Mouse (Mus musculus): ENCODE measurements around the gene Gm11492. TPM values are rescaled to one million over a fixed set of nuclear protein-coding genes. Genes with fewer than 3 reads are reported as not detected.
A peak's percentile ranks its signal among the peaks of the same experiment; 100 is the strongest.

Gm11492 gene
- polyA plus RNA-seq (2012; rRNA removed): not detected in 2 replicates

DNA sequence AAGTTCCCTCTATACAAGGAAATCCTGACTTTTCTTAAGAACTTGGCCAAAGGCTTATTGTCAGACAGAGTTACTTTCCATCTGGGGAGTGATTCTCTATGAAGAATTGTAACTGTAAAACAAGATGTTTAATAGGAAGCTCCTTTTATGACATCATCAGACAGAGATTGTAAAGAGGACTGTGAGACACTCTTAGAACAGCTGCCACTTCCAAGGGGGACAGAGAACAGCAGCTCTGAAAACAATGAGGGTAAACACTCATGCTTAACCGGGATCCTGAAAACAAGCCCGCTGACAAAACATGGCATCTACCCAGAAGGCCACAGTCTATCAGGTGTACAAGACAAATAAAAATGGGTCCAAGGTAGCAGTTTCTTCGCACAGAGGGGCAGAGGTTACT is at the start of gene Gm11492:
Gene Gm11492, plus strand, starts transcription at position 153 of the 400 bp plus-strand sequence.
- 72% methylated on average over 3 of the region's 3 CpGs for WGBS
- Histone ChIP-seq H3K4me3 (ENCODE audit: insufficient read depth, low read depth, low read length) (no peak within 1 kb of the TSS), H3K27me3 (replicated peaks; ENCODE audit: control insufficient read depth, insufficient read depth, low read length) (no peaks in the 10 kb centered on the region), H3K27ac (ENCODE audit: insufficient read depth, low read depth, low read length) (no peak within 1 kb of the TSS), H3K36me3 (ENCODE audit: control insufficient read depth, insufficient read depth, low read length) (no peaks in the 10 kb centered on the region), H3K4me1 (ENCODE audit: control insufficient read depth, insufficient read depth, low read length) (no peaks in the 10 kb centered on the region)
- no peak for DNase-seq
- TF ChIP-seq POLR2A (IDR thresholded peaks at IDR 0.05; ENCODE audit: low read depth, low read length) (no peak), CTCF (conservative IDR thresholded peaks at IDR 0.05; ENCODE audit: insufficient read depth, insufficient read length, low read depth, low read length) (no peak)

DNA sequence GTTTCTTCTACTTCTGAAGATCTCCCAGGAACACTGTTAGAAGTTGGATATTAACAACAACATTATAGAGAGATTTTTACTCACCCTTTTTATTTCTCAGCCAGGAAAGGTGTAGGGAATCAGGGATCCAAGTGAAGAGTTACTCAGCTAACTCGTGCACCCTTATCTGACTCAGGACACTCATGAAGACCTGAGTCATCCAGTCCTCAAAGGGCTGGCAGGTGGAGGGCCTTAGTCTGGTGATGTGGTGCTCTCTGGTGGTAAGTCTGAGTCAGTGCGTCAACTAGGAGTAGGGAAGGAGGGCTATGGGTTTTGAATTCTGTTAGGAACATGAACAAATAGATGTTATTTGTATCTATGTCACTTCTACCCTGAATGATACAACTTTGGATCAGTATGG is 47.2 kb upstream of the Gm11492 start:
- Histone ChIP-seq H3K36me3 (ENCODE audit: control insufficient read depth, insufficient read depth, low read length) (no peaks in the 10 kb centered on the region), H3K4me3 (ENCODE audit: insufficient read depth, low read depth, low read length) (no peak overlapping the region), H3K27me3 (replicated peaks; ENCODE audit: control insufficient read depth, insufficient read depth, low read length) (no peaks in the 10 kb centered on the region), H3K4me1 (ENCODE audit: control insufficient read depth, insufficient read depth, low read length) (no peaks in the 10 kb centered on the region), H3K27ac (ENCODE audit: insufficient read depth, low read depth, low read length) (no peak overlapping the region)
- DNase-seq: peak; percentile 40
- TF ChIP-seq CTCF (conservative IDR thresholded peaks at IDR 0.05; ENCODE audit: insufficient read depth, insufficient read length, low read depth, low read length) (peak; percentile 73), POLR2A (IDR thresholded peaks at IDR 0.05; ENCODE audit: low read depth, low read length) (no peak)
- WGBS: 16% methylated on average over 2 of the region's 2 CpGs

DNA sequence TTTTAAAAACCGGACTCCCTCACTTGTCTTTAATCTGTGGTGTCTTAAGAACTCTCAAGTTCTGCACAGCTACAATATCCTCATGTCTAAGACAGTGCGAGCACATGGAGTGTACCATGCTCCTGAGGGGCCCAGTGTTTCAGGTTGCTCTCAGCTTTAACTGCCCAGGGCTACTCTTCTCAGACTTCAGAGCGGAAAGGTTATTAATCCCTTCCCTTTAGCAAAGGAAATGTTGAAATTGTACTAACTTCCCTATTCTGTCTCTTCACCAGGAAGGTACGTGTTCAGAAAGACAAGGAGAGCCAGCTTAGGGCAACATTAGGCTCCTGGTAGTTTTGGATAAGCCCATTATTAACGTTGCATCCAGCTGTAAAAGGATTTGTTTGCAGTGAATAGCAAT is 43.0 kb upstream of the Gm11492 start:
- no peaks in the 10 kb centered on the region for H3K36me3 ChIP-seq (ENCODE audit: control insufficient read depth, insufficient read depth, low read length)
- no peak for TF ChIP-seq POLR2A (IDR thresholded peaks at IDR 0.05; ENCODE audit: low read depth, low read length)
- no peak for TF ChIP-seq CTCF (conservative IDR thresholded peaks at IDR 0.05; ENCODE audit: insufficient read depth, insufficient read length, low read depth, low read length)
- no peaks in the 10 kb centered on the region for H3K4me1 ChIP-seq (ENCODE audit: control insufficient read depth, insufficient read depth, low read length)
- no peak overlapping the region for H3K27ac ChIP-seq (ENCODE audit: insufficient read depth, low read depth, low read length)
- 81% methylated on average over 5 of the region's 5 CpGs for WGBS
- no peak for DNase-seq
- no peak overlapping the region for H3K4me3 ChIP-seq (ENCODE audit: insufficient read depth, low read depth, low read length)
- no peaks in the 10 kb centered on the region for H3K27me3 ChIP-seq (replicated peaks; ENCODE audit: control insufficient read depth, insufficient read depth, low read length)

DNA sequence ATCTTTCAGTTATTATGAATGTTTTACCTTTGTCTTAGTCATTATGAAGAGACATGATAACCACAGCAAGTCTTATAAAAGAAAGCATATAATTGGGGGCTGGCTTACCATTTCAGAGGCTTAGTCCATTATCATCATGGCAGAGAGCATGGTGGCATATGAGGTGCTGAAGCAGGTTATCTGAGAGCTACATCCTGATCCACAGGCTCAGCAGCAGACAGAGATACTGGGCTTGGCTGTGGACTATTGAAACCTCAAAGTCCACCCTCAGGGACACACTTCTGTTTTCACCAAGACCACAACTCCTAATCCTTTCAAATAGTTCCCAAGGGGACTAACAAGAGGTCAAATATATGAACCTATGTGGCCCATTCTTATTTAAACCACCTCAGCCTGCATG is 42.5 kb upstream of the Gm11492 start:
- Histone ChIP-seq H3K4me1 (ENCODE audit: control insufficient read depth, insufficient read depth, low read length) (no peaks in the 10 kb centered on the region), H3K4me3 (ENCODE audit: insufficient read depth, low read depth, low read length) (no peak overlapping the region), H3K36me3 (ENCODE audit: control insufficient read depth, insufficient read depth, low read length) (no peaks in the 10 kb centered on the region), H3K27me3 (replicated peaks; ENCODE audit: control insufficient read depth, insufficient read depth, low read length) (no peaks in the 10 kb centered on the region), H3K27ac (ENCODE audit: insufficient read depth, low read depth, low read length) (no peak overlapping the region)
- no peak for TF ChIP-seq POLR2A (IDR thresholded peaks at IDR 0.05; ENCODE audit: low read depth, low read length)
- no peak for TF ChIP-seq CTCF (conservative IDR thresholded peaks at IDR 0.05; ENCODE audit: insufficient read depth, insufficient read length, low read depth, low read length)
- no peak for DNase-seq

DNA sequence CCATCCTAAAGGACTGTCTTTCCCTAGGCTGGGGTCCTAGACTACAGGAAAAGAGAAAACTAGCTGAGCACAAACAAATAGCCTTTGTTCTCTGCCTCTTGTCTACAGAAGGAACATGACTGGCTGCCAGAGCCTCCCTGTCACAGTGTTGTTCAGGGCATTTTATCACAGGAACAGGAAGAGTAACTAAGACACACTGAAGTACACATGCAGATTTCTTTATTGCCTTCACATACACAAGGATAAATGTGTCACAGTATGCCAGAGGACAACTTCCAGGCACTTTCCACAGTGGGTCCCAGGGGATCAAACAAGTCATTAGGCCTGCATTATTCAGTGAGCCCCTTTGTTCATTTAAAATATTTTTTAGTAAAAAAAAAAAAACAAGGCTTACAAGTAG is 41.7 kb upstream of the Gm11492 start:
- no peak for DNase-seq
- TF ChIP-seq CTCF (conservative IDR thresholded peaks at IDR 0.05; ENCODE audit: insufficient read depth, insufficient read length, low read depth, low read length): no peak
- no peak for TF ChIP-seq POLR2A (IDR thresholded peaks at IDR 0.05; ENCODE audit: low read depth, low read length)
- no peaks in the 10 kb centered on the region for H3K27me3 ChIP-seq (replicated peaks; ENCODE audit: control insufficient read depth, insufficient read depth, low read length)
- no peak overlapping the region for H3K27ac ChIP-seq (ENCODE audit: insufficient read depth, low read depth, low read length)
- H3K4me1 ChIP-seq (ENCODE audit: control insufficient read depth, insufficient read depth, low read length): no peaks in the 10 kb centered on the region
- H3K4me3 ChIP-seq (ENCODE audit: insufficient read depth, low read depth, low read length): no peak overlapping the region
- no peaks in the 10 kb centered on the region for H3K36me3 ChIP-seq (ENCODE audit: control insufficient read depth, insufficient read depth, low read length)

DNA sequence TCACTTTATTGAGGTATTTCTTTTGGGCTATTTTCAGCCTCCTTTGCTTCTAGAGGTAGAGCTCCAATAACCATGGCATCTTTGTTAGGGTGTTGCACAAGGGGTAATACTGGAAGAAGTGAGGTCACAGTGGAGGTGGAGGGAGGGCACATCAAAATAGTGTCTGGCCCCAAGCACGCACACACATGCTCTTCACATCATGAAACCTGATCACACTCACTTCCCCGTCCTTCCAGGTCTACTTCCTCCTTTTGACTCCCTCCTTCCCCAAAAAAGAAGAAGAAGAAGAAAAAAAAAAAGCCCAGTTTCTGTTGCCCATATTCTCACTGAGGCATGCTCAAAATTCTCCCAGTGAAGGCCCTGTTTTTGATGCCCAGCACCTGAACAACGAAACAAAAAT is 39.1 kb upstream of the Gm11492 start:
- Histone ChIP-seq H3K4me3 (ENCODE audit: insufficient read depth, low read depth, low read length) (no peak overlapping the region), H3K27me3 (replicated peaks; ENCODE audit: control insufficient read depth, insufficient read depth, low read length) (no peaks in the 10 kb centered on the region), H3K36me3 (ENCODE audit: control insufficient read depth, insufficient read depth, low read length) (no peaks in the 10 kb centered on the region), H3K4me1 (ENCODE audit: control insufficient read depth, insufficient read depth, low read length) (no peaks in the 10 kb centered on the region), H3K27ac (ENCODE audit: insufficient read depth, low read depth, low read length) (no peak overlapping the region)
- WGBS: 80% methylated on average over 3 of the region's 3 CpGs
- no peak for DNase-seq
- TF ChIP-seq CTCF (conservative IDR thresholded peaks at IDR 0.05; ENCODE audit: insufficient read depth, insufficient read length, low read depth, low read length) (no peak), POLR2A (IDR thresholded peaks at IDR 0.05; ENCODE audit: low read depth, low read length) (no peak)

DNA sequence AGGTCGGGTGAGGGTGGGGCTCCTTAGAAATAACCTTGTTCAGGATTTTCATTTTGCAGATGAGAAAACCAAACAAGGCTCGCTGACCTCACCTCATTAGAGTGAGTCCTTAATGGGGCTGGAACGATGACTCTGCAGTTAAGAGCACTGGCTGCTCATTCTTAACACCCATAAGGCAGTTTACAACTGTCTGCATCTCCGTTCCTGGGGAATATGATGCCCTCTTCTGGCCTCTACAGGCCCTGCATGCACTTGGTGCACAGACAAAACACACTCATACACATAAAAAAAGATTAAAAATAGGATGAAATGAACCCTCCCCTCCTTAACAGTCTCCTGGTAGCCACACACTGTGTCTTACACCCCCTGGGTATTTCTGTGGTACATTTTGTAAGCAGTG is 38.5 kb upstream of the Gm11492 start:
- WGBS: 63% methylated on average over 4 of the region's 4 CpGs
- no peak for DNase-seq
- H3K36me3 ChIP-seq (ENCODE audit: control insufficient read depth, insufficient read depth, low read length): no peaks in the 10 kb centered on the region

DNA sequence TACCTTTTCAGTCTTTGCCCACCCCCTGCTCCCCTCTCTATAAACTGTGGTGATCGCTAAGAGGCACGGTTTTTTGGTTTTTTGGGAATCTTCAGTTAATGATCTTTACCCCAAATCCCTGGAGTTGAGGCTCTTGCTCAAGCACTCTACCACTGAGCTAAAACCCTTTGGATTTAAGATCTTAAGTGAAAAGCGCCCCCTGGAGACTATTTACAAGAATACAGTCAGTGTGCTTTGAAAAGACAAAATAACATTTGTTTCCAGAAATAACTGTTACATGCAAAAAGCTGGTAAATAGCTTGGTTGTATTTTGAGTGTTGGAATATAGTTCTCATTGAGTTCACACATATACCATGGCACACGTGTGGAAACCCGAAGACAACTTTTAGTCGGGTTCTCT is 34.8 kb upstream of the Gm11492 start:
- WGBS: 65% methylated on average over 6 of the region's 6 CpGs
- no peak for DNase-seq
- TF ChIP-seq CTCF (conservative IDR thresholded peaks at IDR 0.05; ENCODE audit: insufficient read depth, insufficient read length, low read depth, low read length) (no peak), POLR2A (IDR thresholded peaks at IDR 0.05; ENCODE audit: low read depth, low read length) (no peak)
- Histone ChIP-seq H3K27ac (ENCODE audit: insufficient read depth, low read depth, low read length) (no peak overlapping the region), H3K4me1 (ENCODE audit: control insufficient read depth, insufficient read depth, low read length) (no peaks in the 10 kb centered on the region), H3K27me3 (replicated peaks; ENCODE audit: control insufficient read depth, insufficient read depth, low read length) (no peaks in the 10 kb centered on the region), H3K36me3 (ENCODE audit: control insufficient read depth, insufficient read depth, low read length) (no peaks in the 10 kb centered on the region), H3K4me3 (ENCODE audit: insufficient read depth, low read depth, low read length) (no peak overlapping the region)

More for the DNA sequence above, 38.5 kb upstream of the Gm11492 start:
- H3K27ac ChIP-seq (ENCODE audit: insufficient read depth, low read depth, low read length): no peak overlapping the region
- H3K4me1 ChIP-seq (ENCODE audit: control insufficient read depth, insufficient read depth, low read length): no peaks in the 10 kb centered on the region
- no peak overlapping the region for H3K4me3 ChIP-seq (ENCODE audit: insufficient read depth, low read depth, low read length)
- TF ChIP-seq POLR2A (IDR thresholded peaks at IDR 0.05; ENCODE audit: low read depth, low read length) (no peak), CTCF (conservative IDR thresholded peaks at IDR 0.05; ENCODE audit: insufficient read depth, insufficient read length, low read depth, low read length) (no peak)
- H3K27me3 ChIP-seq (replicated peaks; ENCODE audit: control insufficient read depth, insufficient read depth, low read length): no peaks in the 10 kb centered on the region
